Mouse (Mus musculus) liver, embryonic 14.5 days (tissue): ENCODE results near the gene Gm20671.

Experiments used
- CTCF ChIP-seq: IDR thresholded peaks from 2 replicates; pipeline ENCODE4 v1.5.1; 2016; ENCODE audit warnings: antibody characterized with exemption, low read depth, control low read depth
- EP300 ChIP-seq: IDR thresholded peaks from 2 replicates; pipeline ENCODE4 v1.6.1; 2016; ENCODE audit warnings: antibody characterized with exemption, low read depth

DNA sequence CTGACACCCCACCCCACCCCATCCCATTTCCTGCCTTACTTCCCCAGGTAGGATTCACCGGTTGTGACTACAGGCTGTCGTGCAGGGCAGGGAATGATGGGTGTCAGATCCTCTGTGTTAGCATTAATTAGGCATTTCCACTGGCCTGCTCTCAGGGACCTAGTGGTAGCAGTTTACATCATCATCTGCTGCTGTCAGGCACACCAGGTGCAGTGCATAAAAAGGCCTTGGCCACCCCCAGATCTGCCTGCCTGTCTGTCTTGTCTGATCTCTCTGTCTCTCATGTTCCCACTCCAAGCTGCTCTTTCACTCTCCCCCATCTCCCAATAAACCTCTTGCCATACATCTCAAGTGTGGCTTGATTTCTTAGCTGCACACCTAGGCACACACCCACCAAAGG, 75.2 kb downstream of the Gm20671 start:
- TF ChIP-seq CTCF (no peak), EP300 (no peak)
